Mouse (Mus musculus): ENCODE data around the gene Rad51ap1.

The Rad51ap1 gene

DNA sequence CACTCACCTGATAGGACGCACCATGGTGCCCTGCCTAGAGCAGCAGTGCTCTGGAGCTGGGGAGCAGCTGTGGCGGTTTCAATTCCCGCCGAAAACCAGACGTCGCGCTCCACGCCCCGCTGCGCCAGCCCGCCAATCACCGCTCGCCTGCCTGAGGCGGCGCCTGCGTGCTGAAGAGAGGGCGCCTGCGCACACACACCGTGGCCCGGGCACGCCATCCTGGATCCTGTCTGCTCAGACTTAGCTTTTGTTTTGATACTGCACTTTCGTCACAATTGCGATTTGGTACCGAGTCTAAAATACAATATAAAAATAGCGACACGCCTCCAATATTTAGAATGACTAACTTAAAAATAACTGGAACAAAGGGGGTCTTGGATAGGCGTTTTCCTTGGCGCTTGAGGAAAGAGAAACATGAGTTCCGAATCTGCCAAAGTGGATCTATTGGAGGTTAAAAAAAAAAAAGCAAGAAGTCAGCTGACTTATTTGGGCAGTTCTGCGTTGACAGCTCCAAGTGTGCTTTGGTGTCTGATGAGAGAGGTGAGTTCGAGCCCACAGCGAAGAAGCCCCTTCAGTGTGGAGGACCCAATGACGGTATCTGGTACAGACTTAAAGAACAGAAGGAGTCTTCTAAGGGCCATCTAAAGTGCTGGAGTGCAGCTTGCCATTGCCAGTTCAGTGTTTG lies at the start of gene Rad51ap1, which contains the start of gene D6Wsu163e:
Gene Rad51ap1, minus strand, starts transcription at position 101 of the 685 bp plus-strand sequence.
Gene D6Wsu163e, plus strand, starts transcription at position 476 of the 685 bp plus-strand sequence.
- DNase-seq (ENCODE audit: low spot score), result peak; percentile 96

DNA sequence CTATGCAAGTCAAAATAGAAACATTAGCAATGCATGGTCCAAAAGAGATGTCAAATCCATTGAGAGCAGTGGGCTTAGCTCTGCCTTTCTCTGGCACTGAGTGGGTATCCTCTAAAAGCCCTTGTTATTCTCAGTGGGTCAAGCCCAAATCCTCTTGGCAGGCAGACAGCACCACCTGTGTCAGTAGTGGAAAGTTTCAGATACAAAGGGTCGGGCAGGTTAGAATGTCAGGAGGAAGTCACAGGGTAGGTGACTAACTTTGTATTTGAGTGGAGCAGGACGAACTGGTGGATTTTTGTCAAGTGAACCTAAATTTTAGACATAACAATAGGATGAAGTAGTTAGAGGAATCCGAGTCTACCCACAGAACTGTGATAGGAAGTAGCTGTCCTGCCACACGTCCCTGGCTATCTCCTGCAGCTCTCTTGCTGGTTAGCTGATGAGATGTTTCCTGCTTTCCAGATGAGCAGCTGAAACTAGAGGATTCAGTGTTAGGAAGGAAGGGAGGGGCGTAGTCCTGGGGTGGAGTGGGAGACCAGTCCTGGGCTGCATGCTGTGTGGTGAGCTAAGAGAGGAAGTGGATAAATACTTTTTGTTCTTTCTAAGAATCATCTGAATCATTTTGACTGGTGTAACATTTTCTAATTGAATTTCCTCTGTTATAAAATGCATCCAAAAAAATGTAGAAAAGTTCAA lies 42.3 kb upstream of the Rad51ap1 start:
- DNase-seq (ENCODE audit: low spot score), result no peak

DNA sequence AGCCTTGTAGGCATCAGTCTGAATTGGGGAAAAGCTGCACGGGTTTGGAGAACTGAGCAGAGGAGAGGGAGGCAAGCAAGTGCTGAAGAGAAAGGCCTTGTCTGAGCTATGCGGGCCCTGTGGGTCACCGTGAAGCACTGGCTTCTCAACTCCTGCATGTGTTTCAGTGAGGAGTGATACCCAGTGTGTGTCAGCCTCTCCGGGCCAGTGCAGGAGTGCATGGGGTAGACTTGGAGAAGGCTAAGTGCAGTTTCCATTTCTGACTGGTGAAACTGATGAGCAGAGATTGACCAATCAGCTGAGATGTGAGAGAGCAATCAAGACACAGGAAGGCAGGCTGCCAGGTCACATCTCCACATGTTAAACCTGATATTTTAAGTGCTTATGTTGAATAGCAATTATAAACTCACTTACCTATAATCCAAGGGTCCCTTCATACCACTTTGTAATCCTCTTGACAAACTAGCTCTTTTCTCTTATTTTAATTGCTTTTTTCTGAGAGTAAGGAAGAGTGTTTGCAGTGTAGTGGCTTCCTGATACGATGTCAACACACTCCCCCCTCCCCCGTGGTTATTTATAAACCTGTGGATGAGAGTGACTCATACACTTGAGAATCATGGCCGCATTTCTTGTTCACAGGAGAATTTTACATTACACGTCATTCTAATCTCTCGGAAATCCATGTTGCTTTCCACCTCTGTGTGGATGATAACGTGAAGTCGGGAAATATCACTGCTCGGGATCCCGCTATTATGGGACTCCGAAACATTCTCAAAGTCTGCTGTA lies 27.0 kb upstream of the Rad51ap1 start:
- DNase-seq (ENCODE audit: low spot score), result no peak

DNA sequence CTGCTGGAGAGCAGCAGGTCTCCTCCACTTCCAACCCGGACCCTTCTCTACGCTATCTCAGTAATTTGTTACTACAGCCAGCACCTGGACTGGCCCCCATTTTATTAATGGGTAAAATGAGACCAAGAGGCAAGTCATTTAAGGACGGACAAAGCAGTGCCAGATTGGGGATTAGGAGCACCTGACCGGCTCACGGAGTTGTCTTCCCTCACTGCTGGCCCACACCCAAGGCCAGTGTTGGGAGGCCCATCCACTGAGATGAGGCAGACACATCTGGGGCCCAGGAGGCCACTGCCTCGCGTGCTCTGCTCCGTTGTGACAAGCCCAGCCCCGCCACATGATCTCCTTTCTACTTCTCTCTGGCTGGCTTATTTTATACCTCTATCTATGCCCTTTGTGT lies 24.0 kb upstream of the Rad51ap1 start:
- no peak for DNase-seq (ENCODE audit: low spot score)

DNA sequence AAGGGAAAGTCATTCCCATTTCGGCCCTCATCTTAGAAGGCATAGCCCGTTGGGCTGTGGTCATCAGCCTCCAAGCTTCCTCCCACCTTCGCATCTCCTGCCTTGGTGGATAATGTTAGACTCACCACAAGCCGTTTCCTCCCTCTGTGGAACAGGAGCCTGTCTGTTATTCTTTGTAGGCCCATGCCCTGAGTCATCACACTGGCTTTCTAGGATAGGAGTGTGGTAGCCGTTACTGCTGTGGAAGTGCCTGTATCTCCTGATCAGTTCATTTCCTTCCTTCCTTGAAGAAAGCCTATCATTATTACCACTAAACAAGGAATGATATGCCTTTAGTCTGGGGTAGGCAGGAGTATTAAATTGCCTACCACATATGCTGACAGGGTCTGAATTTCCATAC lies 23.3 kb upstream of the Rad51ap1 start:
- no peak for DNase-seq (ENCODE audit: low spot score)

DNA sequence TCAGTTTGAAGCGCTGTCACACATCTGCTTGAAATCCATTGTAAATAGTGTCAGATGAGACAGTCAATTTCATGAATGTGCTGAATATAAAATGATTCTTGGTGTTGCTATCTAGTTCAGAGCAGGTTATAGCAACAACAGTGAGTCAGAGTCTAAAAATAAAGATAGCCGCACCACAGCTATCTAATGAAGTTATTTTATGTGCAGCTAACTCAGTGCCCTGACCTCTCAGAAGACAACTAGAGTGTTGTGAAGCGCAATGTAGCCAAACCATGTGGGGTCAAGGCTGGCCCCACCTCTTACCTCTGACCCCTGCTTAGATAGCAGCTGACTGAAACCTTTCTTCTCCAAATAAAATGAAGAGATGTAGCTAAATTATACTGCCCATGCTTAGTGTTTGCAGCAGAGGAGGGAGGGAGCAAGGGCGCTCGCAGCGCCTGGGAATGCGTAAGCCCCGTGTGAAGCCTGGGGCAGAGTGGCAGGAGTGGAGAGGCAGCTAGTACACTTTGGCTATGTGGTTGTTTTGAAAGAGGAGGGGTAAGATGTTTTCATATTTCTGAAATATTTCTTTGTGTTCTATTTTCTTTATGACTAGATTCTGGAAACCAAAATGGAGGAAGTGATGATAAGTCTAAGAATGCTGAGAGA lies 22.1 kb upstream of the Rad51ap1 start:
- DNase-seq (ENCODE audit: low spot score), result no peak

DNA sequence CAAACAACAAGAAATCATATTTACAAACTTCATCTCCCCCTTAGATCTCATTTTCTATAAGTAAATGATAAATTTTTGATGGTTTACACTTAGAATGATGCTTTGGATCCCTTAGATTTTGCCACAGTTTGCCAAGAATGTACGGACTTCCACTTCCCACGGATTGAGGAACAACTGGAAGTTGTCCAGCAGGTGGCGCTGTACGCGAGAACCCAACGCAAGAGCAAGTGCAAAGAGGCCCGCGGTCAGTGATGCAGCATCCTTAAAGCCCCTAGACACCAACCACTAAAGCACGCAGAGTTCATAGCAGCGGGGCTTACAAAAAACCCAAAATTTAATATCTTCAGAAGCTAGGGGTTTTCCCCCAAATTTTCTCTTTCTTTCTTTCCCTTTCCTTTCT lies 16.3 kb upstream of the Rad51ap1 start:
- peak; percentile 54 for DNase-seq (ENCODE audit: low spot score)

DNA sequence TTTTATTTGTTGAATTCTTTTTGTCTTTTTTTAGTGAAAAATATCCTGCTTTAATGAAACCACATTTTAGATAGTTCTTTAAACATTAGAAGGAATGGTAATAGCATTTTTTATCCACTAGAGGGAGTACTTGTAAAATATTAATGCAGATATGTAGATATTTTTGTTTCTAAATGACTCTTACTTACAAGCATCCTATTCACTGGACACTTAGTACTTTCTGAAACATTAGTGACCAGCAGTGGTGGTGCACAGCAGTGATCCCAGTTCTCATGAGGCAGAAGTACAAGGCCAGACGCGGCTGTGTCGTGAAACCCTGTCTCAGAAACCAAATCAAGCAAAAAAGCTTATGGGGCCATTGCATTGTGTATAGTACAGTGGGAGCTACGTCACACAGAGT lies 8.9 kb upstream of the Rad51ap1 start:
- DNase-seq (ENCODE audit: low spot score), result no peak

DNA sequence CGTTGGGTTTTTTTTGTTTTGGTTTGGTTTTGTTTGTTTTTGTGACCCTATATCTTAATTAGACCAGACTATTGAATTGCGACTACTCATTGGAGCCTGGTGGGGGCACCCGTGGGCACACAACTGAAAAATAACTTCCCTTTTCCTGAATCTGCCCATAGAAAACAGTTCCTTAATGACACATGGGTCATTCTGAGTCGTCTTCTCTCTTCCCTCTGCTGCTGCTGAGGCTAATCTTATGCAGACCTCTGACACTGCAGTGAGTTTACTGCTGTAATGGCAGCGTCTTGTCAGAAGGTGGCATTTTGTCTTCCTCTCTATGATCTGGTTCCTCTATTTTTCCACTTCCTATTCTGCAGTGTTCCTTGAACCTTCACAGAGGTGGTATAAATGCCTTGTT lies 1.1 kb upstream of the Rad51ap1 start:
- DNase-seq (ENCODE audit: low spot score), result peak; percentile 10

DNA sequence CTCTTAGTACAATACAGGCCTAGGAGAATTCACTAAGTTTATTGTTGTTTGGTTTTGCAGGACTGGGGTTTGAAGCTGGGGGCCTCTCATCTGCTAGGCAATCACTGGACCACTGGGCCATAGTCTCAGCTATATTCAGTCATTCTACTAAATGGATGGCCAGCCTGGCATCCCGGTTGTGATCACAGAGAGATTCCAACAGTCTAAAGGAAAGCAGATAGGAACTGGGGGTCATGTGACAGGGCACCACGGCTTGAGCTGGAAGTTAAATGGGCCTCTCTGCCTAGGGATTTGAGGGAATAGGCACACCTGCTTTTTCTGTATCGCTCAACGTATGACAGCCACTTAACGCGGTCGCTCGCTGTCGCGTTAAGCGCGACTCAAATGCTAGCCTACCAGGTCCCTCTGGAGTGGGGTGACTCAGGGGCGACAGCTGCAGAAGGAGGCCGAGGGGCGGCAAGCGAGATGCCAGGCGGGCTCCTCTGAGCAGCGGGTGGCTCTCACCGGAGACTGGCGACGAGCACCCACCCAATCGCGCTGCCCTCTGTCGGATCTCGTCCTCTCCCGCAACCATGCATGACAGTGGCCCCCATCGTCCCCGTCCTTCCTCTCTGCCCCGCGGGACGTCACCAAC lies 417 bp downstream of the Rad51ap1 start:
- DNase-seq (ENCODE audit: low spot score), result no peak

DNA sequence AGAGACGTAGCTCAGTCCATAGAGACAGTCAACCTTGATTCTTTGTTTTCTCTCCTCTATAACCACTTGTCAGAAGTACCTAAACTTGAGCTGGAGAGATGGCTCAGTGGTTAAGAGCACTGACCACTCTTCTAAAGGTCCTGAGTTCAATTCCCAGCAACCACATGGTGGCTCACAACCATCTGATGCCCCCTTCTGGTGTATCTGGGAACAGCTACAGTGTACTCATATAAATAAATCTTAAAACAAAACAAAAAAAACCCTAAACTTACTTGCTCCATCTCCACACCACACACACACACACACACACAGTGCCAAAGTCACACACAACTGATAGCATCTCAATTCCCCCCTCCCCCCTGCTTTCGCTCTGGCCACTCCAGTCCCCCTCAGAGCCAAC lies 1.3 kb downstream of the Rad51ap1 start:
- DNase-seq (ENCODE audit: low spot score), result no peak

DNA sequence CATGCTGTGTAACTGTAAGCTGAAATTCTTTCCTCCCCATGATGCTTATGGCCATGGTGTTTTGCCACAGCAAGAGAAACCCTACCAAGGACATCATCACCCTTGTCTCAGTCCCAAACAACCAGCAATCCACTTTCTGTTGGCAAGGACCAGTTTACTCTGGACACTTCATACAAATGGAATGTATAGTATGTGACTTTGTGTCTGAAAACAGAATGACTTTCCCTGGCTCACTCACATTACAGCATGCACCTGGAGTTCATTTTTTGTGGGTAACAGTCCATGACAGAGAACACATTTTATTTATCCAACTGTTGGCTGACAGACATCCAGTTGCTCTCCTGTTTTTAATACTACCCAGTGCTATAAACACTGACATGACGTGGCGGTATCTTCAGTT lies 6.5 kb downstream of the Rad51ap1 start:
- DNase-seq (ENCODE audit: low spot score), result no peak

DNA sequence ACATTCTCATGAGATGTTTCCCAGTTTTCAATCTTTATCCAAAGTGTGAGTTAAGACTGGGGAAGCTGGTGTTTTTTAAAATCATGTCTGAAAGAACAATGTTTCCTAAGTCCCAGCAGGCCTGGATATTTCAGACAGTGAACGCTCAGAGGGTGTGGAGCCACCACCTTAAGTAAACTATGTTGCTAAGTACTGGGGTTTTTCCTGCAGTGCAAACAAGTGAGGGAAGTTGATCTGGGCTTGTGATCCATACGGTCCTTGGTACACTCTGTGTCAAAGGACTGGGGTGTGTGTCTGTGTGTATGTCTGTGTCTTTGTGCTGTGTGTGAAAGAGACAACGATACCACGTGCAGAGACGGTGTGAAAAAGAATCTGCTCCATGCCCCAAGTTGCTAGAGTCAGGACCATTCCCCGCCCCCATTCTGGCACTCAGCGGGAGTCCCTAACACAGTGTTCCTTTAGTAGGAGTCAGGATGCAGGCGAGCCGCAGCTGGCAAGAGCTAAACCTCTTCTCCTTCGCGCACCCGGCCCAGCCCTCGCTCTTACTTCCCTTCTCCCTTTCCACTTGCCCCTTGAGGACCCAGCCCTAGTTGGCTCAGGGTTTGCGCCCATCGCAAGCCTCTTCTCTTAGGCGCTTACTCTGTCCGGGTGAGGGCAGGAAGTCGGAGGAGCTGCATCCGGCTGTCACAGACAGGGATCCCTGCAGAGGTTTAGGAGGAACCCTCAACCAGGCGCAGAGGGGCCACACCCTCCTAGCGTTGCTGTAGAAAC lies 18.1 kb downstream of the Rad51ap1 start, which contains the start of gene Dyrk4:
Gene Dyrk4, minus strand, starts transcription at position 729 of the 771 bp plus-strand sequence.
- peak; percentile 30 for DNase-seq (ENCODE audit: low spot score)

DNA sequence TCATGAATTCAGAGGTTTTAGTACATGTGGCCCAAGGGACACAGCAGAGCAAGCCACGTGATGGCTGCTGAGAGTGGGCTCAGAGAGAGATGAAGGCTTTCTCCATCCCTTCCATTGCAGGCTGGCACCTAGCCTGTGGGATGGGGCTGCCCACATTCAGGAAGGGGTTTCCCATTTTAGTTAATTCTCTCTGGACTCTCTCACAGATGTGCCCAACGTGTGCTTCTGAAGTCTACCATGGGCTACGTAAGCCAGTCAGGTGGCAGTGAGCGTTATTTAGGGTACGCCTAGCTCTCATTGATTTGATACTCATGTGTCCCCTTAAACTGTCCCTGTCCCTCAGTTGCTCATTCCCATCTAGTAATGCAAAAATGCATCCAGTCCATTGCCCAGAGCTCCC lies 24.5 kb downstream of the Rad51ap1 start:
- no peak for DNase-seq (ENCODE audit: low spot score)

DNA sequence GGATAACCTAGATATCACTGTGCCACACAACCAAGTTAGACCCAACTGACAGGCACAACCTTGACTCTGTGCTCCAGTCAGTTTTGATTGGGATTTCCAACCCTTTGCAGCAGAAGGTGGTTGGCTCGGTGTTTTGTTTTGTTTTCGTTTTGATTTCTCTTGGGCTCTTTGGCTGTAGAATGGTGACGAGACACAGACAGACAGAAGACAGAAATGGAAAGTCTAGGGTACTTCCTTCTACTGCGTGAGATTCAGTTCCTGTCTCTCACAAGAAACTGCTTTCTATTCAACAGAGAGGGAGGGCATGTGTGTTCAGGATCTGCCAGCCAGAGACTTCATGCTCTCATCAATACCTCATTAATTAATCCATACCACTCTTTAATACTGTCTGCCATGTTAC lies 28.7 kb downstream of the Rad51ap1 start:
- DNase-seq (ENCODE audit: low spot score), result no peak

DNA sequence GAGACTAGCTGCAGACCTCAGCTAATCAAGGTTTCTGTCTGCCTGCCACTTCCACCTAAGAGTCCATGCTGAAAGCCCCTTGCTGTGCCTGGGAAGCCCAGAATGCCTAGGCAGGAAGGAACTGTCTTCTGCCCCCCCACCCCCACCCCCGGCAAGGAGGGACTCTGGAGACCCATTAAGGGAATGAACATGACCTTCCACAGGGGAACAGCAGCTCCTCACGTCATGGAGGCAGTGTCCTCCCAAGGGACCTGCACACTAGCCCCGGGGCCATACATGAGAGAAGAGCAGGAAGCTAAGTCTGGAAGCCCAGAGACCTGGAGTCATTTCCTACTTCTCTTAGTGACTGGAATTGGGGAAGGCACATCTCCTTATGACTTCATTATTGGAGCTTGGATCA lies 31.5 kb downstream of the Rad51ap1 start:
- DNase-seq (ENCODE audit: low spot score), result no peak

DNA sequence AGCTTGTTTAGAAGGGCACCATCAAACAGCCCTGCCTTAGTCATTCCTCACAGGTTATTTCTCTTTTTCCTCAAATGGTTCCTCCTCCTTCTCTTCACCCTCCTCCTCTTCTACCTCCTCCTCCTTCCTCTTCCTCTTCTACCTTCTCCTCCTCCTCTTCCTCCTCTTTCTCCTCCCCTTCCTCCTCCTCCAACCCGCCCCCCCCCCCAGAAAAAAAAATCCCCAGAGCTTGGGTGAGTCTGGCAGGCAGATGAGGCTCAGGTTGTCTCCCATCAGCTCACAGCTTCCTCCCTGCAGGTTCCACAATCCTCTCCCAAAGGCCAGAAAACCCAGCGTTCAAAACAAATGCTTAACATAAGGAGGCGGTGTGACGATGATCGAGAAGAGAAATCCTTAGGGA lies 32.0 kb downstream of the Rad51ap1 start:
- DNase-seq (ENCODE audit: low spot score), result no peak

DNA sequence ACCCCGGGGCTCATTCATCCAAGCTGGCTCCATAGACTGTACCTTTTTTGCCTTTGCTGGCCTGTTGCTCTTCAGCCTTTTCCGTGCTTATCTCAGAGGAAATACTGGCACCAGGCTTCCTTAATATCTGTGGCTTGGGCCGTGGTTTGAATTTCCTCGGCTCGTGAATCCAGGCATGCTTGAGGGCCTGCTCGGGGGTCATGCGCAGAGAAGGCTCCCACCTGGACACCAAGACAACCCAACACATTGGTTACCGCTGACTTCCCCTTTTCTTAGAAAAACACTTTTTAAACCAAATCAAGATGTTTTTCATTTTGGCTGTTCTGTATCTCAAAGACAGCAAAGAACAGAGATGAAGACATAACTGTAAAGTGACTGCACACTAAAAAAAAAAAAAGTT lies 62.3 kb downstream of the Rad51ap1 start:
- DNase-seq (ENCODE audit: low spot score), result no peak
